Mouse (Mus musculus): ENCODE data around the gene Trpm3.

Gene Trpm3

DNA sequence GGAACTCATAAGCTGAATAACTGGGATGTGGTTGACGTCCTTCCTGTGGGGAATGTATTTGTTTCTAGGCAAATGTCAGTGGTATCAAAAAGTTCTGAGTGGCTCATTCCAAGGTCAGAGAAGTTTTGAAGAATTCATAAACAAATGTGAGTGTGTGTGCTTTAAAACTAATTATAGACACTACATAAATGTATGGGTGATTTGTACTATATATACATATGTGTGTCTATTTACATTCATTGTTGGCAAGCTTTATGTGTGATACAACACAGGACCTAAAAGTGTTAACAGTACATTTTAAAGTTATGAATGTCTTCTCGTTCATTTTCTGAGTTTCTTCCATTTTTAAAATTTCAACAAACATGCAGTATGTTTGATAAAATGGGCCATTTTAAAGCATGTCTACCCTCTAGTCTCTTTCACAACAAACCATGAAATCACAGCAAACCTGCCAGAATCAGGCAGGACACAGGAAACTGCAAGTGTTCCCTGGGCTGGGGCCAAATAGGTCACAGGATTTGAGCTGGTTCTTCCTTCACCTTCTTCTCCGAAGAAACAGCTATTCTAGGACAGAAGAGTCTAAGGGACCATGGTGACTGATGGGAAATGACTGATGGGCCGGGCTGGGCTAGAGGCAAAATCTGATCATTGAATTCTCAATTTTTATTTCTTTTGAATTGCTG lies 334.3 kb downstream of the Trpm3 start:
- no peak for DNase-seq (ENCODE audit: low spot score in 2 of 2)

DNA sequence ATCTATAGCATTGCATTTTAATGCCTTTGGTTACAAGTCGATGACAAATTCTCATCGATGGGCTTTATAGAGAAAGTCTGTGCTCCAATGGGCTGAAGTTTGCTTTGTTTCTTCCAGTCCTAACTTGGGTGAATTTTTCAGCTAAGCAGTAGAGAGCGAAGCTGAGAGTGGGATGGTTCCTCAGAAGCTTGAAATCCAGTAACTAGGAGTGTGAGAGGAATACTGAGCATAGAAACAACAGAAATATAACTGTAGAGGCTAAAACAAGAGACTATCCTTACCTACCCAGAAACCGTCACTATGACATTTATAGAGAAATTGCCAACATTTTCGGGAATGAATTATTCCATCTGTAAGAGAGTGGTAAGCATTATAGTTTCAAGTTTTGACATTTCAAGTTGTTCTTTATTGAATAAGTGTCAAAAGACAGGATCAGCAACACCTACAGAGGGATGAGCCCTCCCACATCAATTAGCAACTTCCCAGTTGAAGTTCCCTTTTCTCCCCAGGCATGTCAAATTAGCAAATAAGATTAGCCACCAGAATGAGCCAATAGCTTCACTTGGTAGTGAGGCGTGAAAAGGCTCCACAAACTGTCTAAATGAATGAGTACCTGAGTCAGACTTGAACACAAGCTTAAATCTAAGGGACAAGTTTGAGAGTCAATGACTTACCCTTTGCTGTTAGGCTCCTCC lies 339.6 kb downstream of the Trpm3 start:
- DNase-seq (ENCODE audit: low spot score in 2 of 2): no peak

- no peak for DNase-seq (ENCODE audit: low spot score in 2 of 2)
Observed at GRCm38 (mm10) chr19:22503469-22503868, 364.6 kb downstream of the Trpm3 start.

- DNase-seq (ENCODE audit: low spot score in 2 of 2): no peak
Observed at GRCm38 (mm10) chr19:22518508-22518907, 379.7 kb downstream of the Trpm3 start.

DNA sequence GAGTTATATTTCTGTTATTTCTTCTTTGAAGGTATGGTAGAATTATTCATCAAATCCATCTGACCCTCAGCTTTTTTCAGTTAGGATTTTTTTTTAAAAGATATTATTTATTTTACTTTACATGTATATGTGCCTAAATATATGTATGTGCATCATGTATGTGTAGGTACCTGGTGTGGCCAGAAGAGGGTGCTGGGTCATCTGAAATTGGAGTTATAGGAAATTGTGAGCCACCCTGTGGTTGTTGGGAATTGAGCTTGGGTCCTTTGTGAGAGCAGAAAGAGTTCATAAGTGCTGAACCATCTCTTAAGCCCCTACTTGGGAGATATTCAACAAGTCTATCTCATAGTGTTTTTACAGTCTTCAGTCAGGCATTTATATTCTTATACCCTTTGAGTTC lies 389.1 kb downstream of the Trpm3 start:
- DNase-seq (ENCODE audit: low spot score in 2 of 2): no peak

DNA sequence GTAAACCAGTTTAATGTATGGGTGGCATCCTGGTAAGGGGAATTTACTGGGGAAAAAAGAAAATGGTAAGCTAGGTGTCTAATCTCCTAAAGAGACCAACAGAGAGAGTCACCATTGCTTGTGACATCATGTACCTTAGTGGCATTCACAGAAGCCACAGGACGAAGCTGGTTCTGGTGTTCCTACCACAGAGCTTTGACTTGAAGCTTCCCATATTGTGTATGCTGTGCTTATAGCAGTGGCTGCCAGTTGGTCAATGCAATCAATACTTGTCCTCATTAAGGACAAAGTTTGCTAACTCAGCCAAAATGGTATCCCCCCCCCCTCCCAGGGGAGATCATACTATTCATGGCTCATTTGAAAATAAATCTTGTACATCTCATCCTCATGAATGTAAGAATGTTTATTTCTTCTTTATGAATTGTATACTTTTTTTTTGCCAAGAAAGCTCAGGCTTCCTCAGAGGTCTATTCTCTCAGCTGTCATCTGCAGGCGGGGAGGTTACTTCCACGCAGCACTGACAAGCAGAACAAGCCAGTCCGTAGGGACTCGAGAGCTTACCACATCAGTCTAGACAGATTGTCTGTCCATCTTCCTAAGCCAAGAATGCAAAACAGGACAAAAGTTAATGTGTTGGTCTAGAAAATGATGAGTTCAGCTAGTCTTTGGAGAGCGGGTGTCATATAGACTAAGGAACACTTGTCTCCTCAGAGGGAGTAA lies 404.3 kb downstream of the Trpm3 start:
- no peak for DNase-seq (ENCODE audit: low spot score in 2 of 2)

DNA sequence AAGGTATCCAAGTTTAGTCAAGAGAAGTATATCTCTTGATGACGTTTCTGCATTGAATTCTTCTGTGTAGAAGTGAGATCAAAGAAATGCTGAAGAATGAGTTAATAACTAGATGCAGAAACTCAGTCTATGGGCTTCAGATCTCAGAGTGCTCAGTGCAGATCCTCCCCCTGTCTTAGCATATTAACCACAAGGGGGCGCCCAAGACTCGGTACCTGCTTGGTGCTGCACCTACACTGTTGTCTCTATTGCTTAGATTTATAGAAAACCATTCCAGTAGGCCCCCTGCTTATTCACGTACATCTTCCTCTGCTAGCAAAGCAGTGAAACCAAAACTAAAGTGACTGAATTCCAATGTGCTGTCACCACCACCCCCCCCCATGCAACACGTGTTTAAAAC lies 413.3 kb downstream of the Trpm3 start:
- peak; percentile 23 to 58 for DNase-seq (ENCODE audit: low spot score in 2 of 2)

GRCm38 (mm10) chr19:22554421-22554941 lies 415.6 kb downstream of the Trpm3 start:
- peak; percentile 22 to 36 for DNase-seq (ENCODE audit: low spot score in 2 of 2)

GRCm38 (mm10) chr19:22572396-22572795 lies 433.6 kb downstream of the Trpm3 start:
- no peak for DNase-seq (ENCODE audit: low spot score in 2 of 2)

- peak in 1 of 2 experiments; percentile 20 for DNase-seq (ENCODE audit: low spot score in 2 of 2)
Observed at GRCm38 (mm10) chr19:22572849-22573248, 434.0 kb downstream of the Trpm3 start.

GRCm38 (mm10) chr19:22582120-22582745 lies 443.4 kb downstream of the Trpm3 start:
- DNase-seq (ENCODE audit: low spot score in 2 of 2): no peak

- DNase-seq (ENCODE audit: low spot score in 2 of 2): no peak
Observed at GRCm38 (mm10) chr19:22594492-22594891, 455.6 kb downstream of the Trpm3 start.

DNA sequence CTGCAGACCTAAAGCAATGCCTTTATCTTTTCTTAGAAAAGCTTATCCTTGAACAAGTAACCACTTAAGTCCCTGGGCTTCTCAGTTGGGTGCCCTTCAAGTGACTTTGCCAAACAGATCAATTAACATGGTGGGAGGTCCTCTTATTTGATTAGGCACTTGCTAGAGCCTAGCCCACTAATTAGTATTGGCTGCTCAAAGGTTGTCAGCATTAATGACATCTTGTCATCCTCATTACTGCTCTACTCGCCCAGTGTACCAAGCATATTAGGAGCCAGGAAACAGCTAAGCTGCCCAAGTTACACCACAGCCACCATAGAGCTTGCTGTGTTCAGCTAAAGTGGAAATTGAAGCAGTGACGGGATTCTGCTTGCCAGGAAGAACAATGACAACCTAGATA lies 456.4 kb downstream of the Trpm3 start:
- DNase-seq (ENCODE audit: low spot score in 2 of 2): no peak

- DNase-seq (ENCODE audit: low spot score in 2 of 2): peak; percentile 65 to 74
Observed at GRCm38 (mm10) chr19:22596715-22597114, 457.9 kb downstream of the Trpm3 start.

DNA sequence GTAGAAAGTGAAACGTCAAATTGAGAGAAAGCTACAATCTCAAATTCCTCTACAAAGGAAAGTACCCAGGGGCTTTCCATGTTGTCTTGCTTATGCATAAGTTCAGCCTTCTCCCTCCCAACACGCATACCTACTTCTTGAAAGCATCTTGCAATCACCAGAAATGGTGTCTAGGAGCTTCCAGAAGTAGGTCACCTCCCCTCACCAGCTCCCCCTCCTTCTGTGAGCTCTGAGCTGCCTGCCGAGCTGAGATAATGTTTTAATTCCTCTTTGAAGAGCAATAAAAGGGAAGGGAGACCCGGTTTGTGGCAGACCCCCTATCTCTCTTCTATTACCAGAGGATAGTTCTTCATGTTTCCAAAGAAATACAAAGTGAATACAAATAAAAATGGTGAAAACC lies 465.5 kb downstream of the Trpm3 start:
- peak in 1 of 2 experiments; percentile 6 for DNase-seq (ENCODE audit: low spot score in 2 of 2)

GRCm38 (mm10) chr19:22607985-22608684 lies 469.3 kb downstream of the Trpm3 start:
- DNase-seq (ENCODE audit: low spot score in 2 of 2): no peak

GRCm38 (mm10) chr19:22611621-22612020 lies 472.8 kb downstream of the Trpm3 start:
- DNase-seq (ENCODE audit: low spot score in 2 of 2): no peak

- DNase-seq (ENCODE audit: low spot score in 2 of 2): no peak
Observed at GRCm38 (mm10) chr19:22615367-22615766, 476.5 kb downstream of the Trpm3 start.

GRCm38 (mm10) chr19:22624801-22625513 lies 486.1 kb downstream of the Trpm3 start:
- DNase-seq (ENCODE audit: low spot score in 2 of 2): no peak

- no peak for DNase-seq (ENCODE audit: low spot score in 2 of 2)
Observed at GRCm38 (mm10) chr19:22628878-22629277, 490.0 kb downstream of the Trpm3 start.

- DNase-seq (ENCODE audit: low spot score in 2 of 2): peak; percentile 16 to 22
Observed at GRCm38 (mm10) chr19:22631316-22631715, 492.5 kb downstream of the Trpm3 start.

Data from right cerebral cortex, postnatal 36 days (tissue).